Mouse (Mus musculus): ENCODE data around the gene Mtch1. TPM values are rescaled to one million over a fixed set of nuclear protein-coding genes. Genes with fewer than 3 reads are reported as not detected.

The Mtch1 gene
- total and polyA plus RNA-seq, 3 experiments = 66.1 to 143 (median 110) TPM

DNA sequence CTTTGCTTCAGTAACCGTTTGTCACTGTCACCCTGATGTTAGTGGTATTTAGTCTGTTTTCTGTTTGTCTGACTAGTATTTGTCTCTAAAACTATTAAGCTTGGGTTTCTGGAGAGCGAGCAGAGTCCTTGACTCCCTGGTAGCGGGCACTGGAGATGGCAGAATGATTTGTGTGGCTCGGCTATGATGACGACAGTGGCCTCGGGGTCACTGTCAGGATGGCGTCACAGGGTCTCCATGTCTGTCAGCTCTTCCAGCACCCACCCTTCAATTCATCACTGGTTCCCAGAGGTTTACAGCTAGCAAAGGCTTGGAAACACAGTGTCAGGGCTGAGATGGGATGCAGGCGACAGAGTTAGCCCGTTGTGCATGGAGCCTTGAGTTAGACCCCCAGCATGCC, 36.2 kb upstream of the Mtch1 start:
- peaks cover 2% of the 10 kb centered on the region for H3K9me3 ChIP-seq (replicated peaks; ENCODE audit: low read length)
- in situ Hi-C loops (cut with MboI; ENCODE audit: low pct_ligation_motif_present, low pct_unique_long_range_greater_than_20kb, low sequenced_read_pairs) (no loop called here), dilution Hi-C loops (cut with MboI; ENCODE audit: extremely low pct_ligation_motif_present, extremely low pct_unique_long_range_greater_than_20kb, low sequenced_read_pairs) (no loop called here)
- no peak for DNase-seq (ENCODE audit: extremely low read depth)
- H3K9ac ChIP-seq (ENCODE audit: insufficient read depth, low read depth) = no peak overlapping the region
- TF ChIP-seq JUN (IDR thresholded peaks at IDR 0.05; ENCODE audit: insufficient read depth, low read depth, low read length) (no peak), POLR2A (IDR thresholded peaks at IDR 0.05; ENCODE audit: low read depth, low read length) (no peak), CHD1 (IDR thresholded peaks at IDR 0.05; ENCODE audit: low read depth, low read length) (no peak), ETS1 (conservative IDR thresholded peaks at IDR 0.05; ENCODE audit: low read depth, low read length) (no peak), UBTF (IDR thresholded peaks at IDR 0.05; ENCODE audit: low read depth, low read length) (no peak), JUND (conservative IDR thresholded peaks at IDR 0.05; ENCODE audit: low read depth, low read length) (no peak), ELF1 (IDR thresholded peaks at IDR 0.05; ENCODE audit: low read depth, low read length) (no peak)
- H3K27ac ChIP-seq (ENCODE audit: insufficient read depth, low read depth) = no peak overlapping the region; the same call in 1 of the 2 replicates
- H3K36me3 ChIP-seq (replicated peaks in 1 of 2; ENCODE audit: control insufficient read depth in 1 of 2, insufficient read depth in 1 of 2, low read length in 1 of 2) = peaks cover 3 to 15% of the 10 kb centered on the region in 2 experiments
- no peaks in the 10 kb centered on the region for H3K27me3 ChIP-seq (replicated peaks)
- H3K4me3 ChIP-seq (replicated peaks in 1 of 3; ENCODE audit: low read depth in 2 of 3, low read length in 2 of 3, poor library complexity in 1 of 3) = no peak overlapping the region
- H3K79me2 ChIP-seq (replicated peaks; ENCODE audit: control insufficient read depth, extremely low read depth, insufficient read depth, poor library complexity, severe bottlenecking) = no peaks in the 10 kb centered on the region
- H3K4me2 ChIP-seq (ENCODE audit: insufficient read depth, low read depth, poor library complexity, severe bottlenecking) = no peak overlapping the region
- H3K4me1 ChIP-seq (ENCODE audit: control insufficient read depth in 1 of 2, insufficient read depth in 2 of 2) = peaks cover 9 to 32% of the 10 kb centered on the region in 2 experiments

GRCm38 (mm10) chr17:29382417-29382816, 34.7 kb upstream of the Mtch1 start:
- DNase-seq (ENCODE audit: extremely low read depth) = no peak
- Histone ChIP-seq H3K9ac (ENCODE audit: insufficient read depth, low read depth) (no peak overlapping the region), H3K27me3 (replicated peaks) (no peaks in the 10 kb centered on the region), H3K9me3 (replicated peaks; ENCODE audit: low read length) (peaks cover 2% of the 10 kb centered on the region), H3K27ac (ENCODE audit: insufficient read depth, low read depth) (no peak overlapping the region), H3K4me3 (replicated peaks in 1 of 3; ENCODE audit: low read depth in 2 of 3, low read length in 2 of 3, poor library complexity in 1 of 3) (no peak overlapping the region), H3K4me1 (ENCODE audit: control insufficient read depth in 1 of 2, insufficient read depth in 2 of 2) (peaks cover 16 to 46% of the 10 kb centered on the region in 2 experiments), H3K79me2 (replicated peaks; ENCODE audit: control insufficient read depth, extremely low read depth, insufficient read depth, poor library complexity, severe bottlenecking) (no peaks in the 10 kb centered on the region), H3K36me3 (replicated peaks in 1 of 2; ENCODE audit: control insufficient read depth in 1 of 2, insufficient read depth in 1 of 2, low read length in 1 of 2) (peaks cover 3 to 28% of the 10 kb centered on the region in 2 experiments), H3K4me2 (ENCODE audit: insufficient read depth, low read depth, poor library complexity, severe bottlenecking) (no peak overlapping the region)
- no peak for TF ChIP-seq NELFE (IDR thresholded peaks at IDR 0.05; ENCODE audit: low read depth, low read length)
- TF ChIP-seq BHLHE40 (IDR thresholded peaks at IDR 0.05; ENCODE audit: low read depth, low read length) = 0 out of 2 replicates have a peak, but pooled peaks have one; percentile 6
- dilution Hi-C loops (cut with MboI; ENCODE audit: extremely low pct_ligation_motif_present, extremely low pct_unique_long_range_greater_than_20kb, low sequenced_read_pairs) = no loop called here
- in situ Hi-C loops (cut with MboI; ENCODE audit: low pct_ligation_motif_present, low pct_unique_long_range_greater_than_20kb, low sequenced_read_pairs) = no loop called here

DNA sequence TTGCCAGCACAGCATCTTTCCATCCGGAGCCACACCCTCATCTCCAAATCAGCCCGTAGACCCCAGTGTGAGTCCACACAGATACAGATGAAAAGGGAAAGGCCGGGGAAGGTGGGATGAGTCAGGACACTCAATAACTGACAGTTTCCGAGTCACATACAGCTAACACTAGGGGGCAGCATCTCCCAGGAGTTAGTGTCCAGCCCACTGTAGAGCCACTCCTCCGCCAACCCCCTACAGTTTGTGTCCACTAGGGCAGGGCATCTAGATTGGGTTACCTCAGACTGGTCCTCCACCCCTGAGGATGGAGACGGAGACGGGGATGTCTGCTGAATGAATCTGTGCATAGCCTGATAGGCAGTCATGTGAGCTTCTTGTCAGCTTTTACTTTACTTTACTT, 33.7 kb upstream of the Mtch1 start:
- dilution Hi-C loops (cut with MboI; ENCODE audit: extremely low pct_ligation_motif_present, extremely low pct_unique_long_range_greater_than_20kb, low sequenced_read_pairs) = no loop called here
- TF ChIP-seq IRF4 (IDR thresholded peaks at IDR 0.05; ENCODE audit: low read depth, low read length) (no peak), ZNF384 (IDR thresholded peaks at IDR 0.05; ENCODE audit: low read depth, low read length) (no peak), POLR2A (IDR thresholded peaks at IDR 0.05; ENCODE audit: low read depth, low read length) (no peak), NRF1 (IDR thresholded peaks at IDR 0.05; ENCODE audit: low read depth, low read length) (no peak), CHD2 (IDR thresholded peaks at IDR 0.05; ENCODE audit: low read length) (no peak), EP300 (IDR thresholded peaks at IDR 0.05; ENCODE audit: low read length) (no peak), BHLHE40 (IDR thresholded peaks at IDR 0.05; ENCODE audit: low read depth, low read length) (no peak), MEF2A (IDR thresholded peaks at IDR 0.05; ENCODE audit: borderline replicate concordance, low read depth, low read length) (no peak), USF1 (IDR thresholded peaks at IDR 0.05; ENCODE audit: low read depth, low read length) (no peak), SIN3A (IDR thresholded peaks at IDR 0.05; ENCODE audit: low read length) (no peak), ELF1 (IDR thresholded peaks at IDR 0.05; ENCODE audit: low read depth, low read length) (no peak), JUN (IDR thresholded peaks at IDR 0.05; ENCODE audit: insufficient read depth, low read depth, low read length) (no peak), POLR2AphosphoS2 (IDR thresholded peaks at IDR 0.05; ENCODE audit: low read depth, low read length) (no peak), TCF12 (IDR thresholded peaks at IDR 0.05; ENCODE audit: low read depth, low read length) (no peak), CHD1 (IDR thresholded peaks at IDR 0.05; ENCODE audit: low read depth, low read length) (no peak), MAX (IDR thresholded peaks at IDR 0.05; ENCODE audit: low read length) (no peak), MYC (IDR thresholded peaks at IDR 0.05; ENCODE audit: low read depth, low read length) (no peak), E2F4 (IDR thresholded peaks at IDR 0.05; ENCODE audit: insufficient replicate concordance, low read depth, low read length) (no peak), NELFE (IDR thresholded peaks at IDR 0.05; ENCODE audit: low read depth, low read length) (no peak), MXI1 (IDR thresholded peaks at IDR 0.05; ENCODE audit: low read depth, low read length) (no peak), SMC3 (IDR thresholded peaks at IDR 0.05; ENCODE audit: low read depth, low read length) (peak; percentile 57), CTCF (conservative IDR thresholded peaks at IDR 0.05 in 1 of 2, IDR thresholded peaks at IDR 0.05 in 1 of 2; ENCODE audit: low read depth in 2 of 2, low read length in 2 of 2) (peak in 1 of 2 experiments; percentile 63; a peak in 2 of 4 replicates), UBTF (IDR thresholded peaks at IDR 0.05; ENCODE audit: low read depth, low read length) (no peak), PAX5 (IDR thresholded peaks at IDR 0.05; ENCODE audit: low read length) (no peak)

More for the DNA sequence above, 33.7 kb upstream of the Mtch1 start:
- H3K9me3 ChIP-seq (replicated peaks; ENCODE audit: low read length) = no peaks in the 10 kb centered on the region
- no peak overlapping the region for H3K4me3 ChIP-seq (replicated peaks in 1 of 3; ENCODE audit: low read depth in 2 of 3, low read length in 2 of 3, poor library complexity in 1 of 3)
- H3K4me1 ChIP-seq (ENCODE audit: control insufficient read depth in 1 of 2, insufficient read depth in 2 of 2) = peaks cover 16 to 47% of the 10 kb centered on the region in 2 experiments
- H3K27me3 ChIP-seq (replicated peaks) = no peaks in the 10 kb centered on the region
- H3K4me2 ChIP-seq (ENCODE audit: insufficient read depth, low read depth, poor library complexity, severe bottlenecking) = no peak overlapping the region
- peaks cover 6 to 36% of the 10 kb centered on the region in 2 experiments for H3K36me3 ChIP-seq (replicated peaks in 1 of 2; ENCODE audit: control insufficient read depth in 1 of 2, insufficient read depth in 1 of 2, low read length in 1 of 2)
- no peaks in the 10 kb centered on the region for H3K79me2 ChIP-seq (replicated peaks; ENCODE audit: control insufficient read depth, extremely low read depth, insufficient read depth, poor library complexity, severe bottlenecking)
- DNase-seq (ENCODE audit: extremely low read depth) = peak; percentile 87
- no peak overlapping the region for H3K27ac ChIP-seq (ENCODE audit: insufficient read depth, low read depth)
- in situ Hi-C loops (cut with MboI; ENCODE audit: low pct_ligation_motif_present, low pct_unique_long_range_greater_than_20kb, low sequenced_read_pairs) = no loop called here
- no peak overlapping the region for H3K9ac ChIP-seq (ENCODE audit: insufficient read depth, low read depth)

All from CH12.LX (cell line).